Mouse (Mus musculus): ENCODE measurements around the gene Caln1. TPM values are rescaled to one million over a fixed set of nuclear protein-coding genes. Genes with fewer than 3 reads are reported as not detected.

Caln1 gene
- polyA plus RNA-seq, 1 experiment from 2014 or later = 38.4 TPM

GRCm38 (mm10) chr5:130395142-130395541 is 25.9 kb downstream of the Caln1 start:
- Histone ChIP-seq H3K27ac (replicated peaks) (0 out of 2 replicates have a peak overlapping the region, but pooled peaks have one; percentile 2), H3K9ac (no peak overlapping the region), H3K27me3 (no peaks in the 10 kb centered on the region), H3K4me3 (no peak overlapping the region), H3K36me3 (no peaks in the 10 kb centered on the region), H3K4me2 (no peak overlapping the region), H3K9me3 (no peaks in the 10 kb centered on the region), H3K4me1 (replicated peaks) (peaks cover 10% of the 10 kb centered on the region)
- no peak for ATAC-seq (ENCODE audit: low FRiP score, low read depth)
- 69% methylated on average over 6 of the region's 6 CpGs for WGBS

DNA sequence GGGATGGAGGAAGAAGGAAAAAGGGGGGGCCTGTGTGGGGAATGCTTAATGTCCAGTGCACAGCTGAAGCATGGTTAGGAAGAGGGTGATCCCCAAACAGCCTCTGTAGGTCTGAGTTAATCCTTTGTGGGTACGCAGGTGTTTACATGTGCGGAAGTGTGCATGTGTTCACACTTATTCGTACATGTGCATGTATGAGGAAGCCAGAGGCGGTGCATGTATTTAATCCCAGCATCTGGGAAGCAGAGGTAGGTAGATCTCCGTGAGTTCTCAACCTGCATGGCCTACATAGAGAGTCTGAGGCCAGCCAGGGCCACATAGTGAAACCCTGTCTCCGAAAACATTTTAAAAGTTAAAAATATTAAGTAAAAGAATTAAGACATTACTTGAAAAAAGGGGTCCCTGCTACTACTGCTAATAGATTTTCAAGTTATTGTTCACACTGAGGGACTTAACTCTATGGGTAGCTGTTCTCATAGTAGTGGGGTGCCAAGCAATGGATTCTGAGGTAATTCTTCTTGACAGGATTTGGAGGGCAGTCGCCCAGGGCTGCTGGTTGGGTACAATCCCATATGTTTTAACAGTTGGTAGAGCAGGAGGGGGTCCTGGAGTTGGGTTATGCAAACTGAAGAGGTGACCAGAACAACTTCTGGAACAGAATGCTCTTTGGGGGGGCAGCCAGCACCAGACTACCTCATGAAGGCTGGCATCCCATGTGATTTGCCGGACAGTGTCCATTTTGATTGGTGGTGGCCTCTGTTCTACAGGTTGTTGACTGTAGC is 31.1 kb downstream of the Caln1 start:
- Histone ChIP-seq H3K27ac (replicated peaks) (no peak overlapping the region), H3K4me1 (replicated peaks) (no peaks in the 10 kb centered on the region), H3K9ac (no peak overlapping the region), H3K36me3 (no peaks in the 10 kb centered on the region), H3K27me3 (no peaks in the 10 kb centered on the region), H3K4me3 (no peak overlapping the region), H3K4me2 (no peak overlapping the region), H3K9me3 (no peaks in the 10 kb centered on the region)
- WGBS = 96% methylated on average over 8 of the region's 8 CpGs
- no peak for ATAC-seq (ENCODE audit: low FRiP score, low read depth)

GRCm38 (mm10) chr5:130405201-130405600 is 35.9 kb downstream of the Caln1 start:
- Histone ChIP-seq H3K4me3 (no peak overlapping the region), H3K4me1 (replicated peaks) (no peaks in the 10 kb centered on the region), H3K27ac (replicated peaks) (no peak overlapping the region), H3K27me3 (no peaks in the 10 kb centered on the region), H3K36me3 (no peaks in the 10 kb centered on the region), H3K9me3 (no peaks in the 10 kb centered on the region), H3K4me2 (no peak overlapping the region), H3K9ac (no peak overlapping the region)
- no peak for ATAC-seq (ENCODE audit: low FRiP score, low read depth)
- 46% methylated on average over 1 of the region's 1 CpGs for WGBS

- no peaks in the 10 kb centered on the region for H3K36me3 ChIP-seq
- H3K4me3 ChIP-seq = no peak overlapping the region
- H3K4me2 ChIP-seq = no peak overlapping the region
- 94% methylated on average over 6 of the region's 6 CpGs for WGBS
- H3K27me3 ChIP-seq = no peaks in the 10 kb centered on the region
- H3K9me3 ChIP-seq = 0 out of 2 replicates have a peak, but pooled peaks cover 3% of the 10 kb centered on the region
- H3K9ac ChIP-seq = no peak overlapping the region
- no peak for ATAC-seq (ENCODE audit: low FRiP score, low read depth)
- H3K27ac ChIP-seq (replicated peaks) = no peak overlapping the region
- no peaks in the 10 kb centered on the region for H3K4me1 ChIP-seq (replicated peaks)
Observed at GRCm38 (mm10) chr5:130409706-130410105, 40.5 kb downstream of the Caln1 start.

- Histone ChIP-seq H3K4me2 (no peak overlapping the region), H3K36me3 (no peaks in the 10 kb centered on the region), H3K9me3 (0 out of 2 replicates have a peak, but pooled peaks cover 3% of the 10 kb centered on the region), H3K9ac (no peak overlapping the region), H3K4me3 (no peak overlapping the region), H3K27ac (replicated peaks) (no peak overlapping the region), H3K27me3 (no peaks in the 10 kb centered on the region), H3K4me1 (replicated peaks) (no peaks in the 10 kb centered on the region)
- no peak for ATAC-seq (ENCODE audit: low FRiP score, low read depth)
- 91% methylated on average over 17 of the region's 17 CpGs for WGBS
Observed at GRCm38 (mm10) chr5:130411516-130411915, 42.3 kb downstream of the Caln1 start.

- Histone ChIP-seq H3K4me3 (no peak overlapping the region), H3K4me2 (peak overlapping the region; percentile 98), H3K36me3 (no peaks in the 10 kb centered on the region), H3K9ac (no peak overlapping the region), H3K27ac (replicated peaks) (no peak overlapping the region), H3K27me3 (peaks cover 17% of the 10 kb centered on the region), H3K4me1 (replicated peaks) (peaks cover 26% of the 10 kb centered on the region), H3K9me3 (no peaks in the 10 kb centered on the region)
- 25% methylated on average over 6 of the region's 6 CpGs for WGBS
- no peak for ATAC-seq (ENCODE audit: low FRiP score, low read depth)
Observed at GRCm38 (mm10) chr5:130447438-130447837, 78.2 kb downstream of the Caln1 start.

DNA sequence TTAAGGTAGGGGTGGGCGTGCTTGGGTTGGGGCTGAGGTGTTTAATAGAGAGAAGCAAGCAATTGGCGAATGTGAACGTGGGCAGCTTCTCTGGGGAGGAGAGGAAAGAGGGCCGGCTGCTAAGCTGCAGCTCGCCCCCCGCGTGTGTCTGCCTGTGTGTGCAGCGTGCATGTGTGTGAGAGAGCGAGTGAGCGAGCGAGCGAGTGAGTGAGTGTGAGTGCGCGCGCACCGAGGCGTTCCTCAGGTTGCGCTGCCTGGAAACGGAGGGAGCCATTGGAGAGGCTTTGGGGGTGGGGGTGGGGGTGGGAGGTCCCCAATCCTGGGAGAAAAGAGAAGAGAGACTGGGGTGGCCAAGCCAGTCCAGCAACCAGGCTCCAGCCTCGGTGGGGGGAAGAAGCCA is 79.2 kb downstream of the Caln1 start:
- Histone ChIP-seq H3K36me3 (no peaks in the 10 kb centered on the region), H3K9ac (peak overlapping the region; percentile 74), H3K27me3 (peaks cover 17% of the 10 kb centered on the region), H3K4me3 (peak overlapping the region; percentile 68), H3K9me3 (no peaks in the 10 kb centered on the region), H3K4me1 (replicated peaks) (peaks cover 26% of the 10 kb centered on the region), H3K4me2 (peak overlapping the region; percentile 98), H3K27ac (replicated peaks) (peak overlapping the region; percentile 82)
- peak; percentile 36 for ATAC-seq (ENCODE audit: low FRiP score, low read depth)
- under 1% methylated on average over 20 of the region's 20 CpGs for WGBS

DNA sequence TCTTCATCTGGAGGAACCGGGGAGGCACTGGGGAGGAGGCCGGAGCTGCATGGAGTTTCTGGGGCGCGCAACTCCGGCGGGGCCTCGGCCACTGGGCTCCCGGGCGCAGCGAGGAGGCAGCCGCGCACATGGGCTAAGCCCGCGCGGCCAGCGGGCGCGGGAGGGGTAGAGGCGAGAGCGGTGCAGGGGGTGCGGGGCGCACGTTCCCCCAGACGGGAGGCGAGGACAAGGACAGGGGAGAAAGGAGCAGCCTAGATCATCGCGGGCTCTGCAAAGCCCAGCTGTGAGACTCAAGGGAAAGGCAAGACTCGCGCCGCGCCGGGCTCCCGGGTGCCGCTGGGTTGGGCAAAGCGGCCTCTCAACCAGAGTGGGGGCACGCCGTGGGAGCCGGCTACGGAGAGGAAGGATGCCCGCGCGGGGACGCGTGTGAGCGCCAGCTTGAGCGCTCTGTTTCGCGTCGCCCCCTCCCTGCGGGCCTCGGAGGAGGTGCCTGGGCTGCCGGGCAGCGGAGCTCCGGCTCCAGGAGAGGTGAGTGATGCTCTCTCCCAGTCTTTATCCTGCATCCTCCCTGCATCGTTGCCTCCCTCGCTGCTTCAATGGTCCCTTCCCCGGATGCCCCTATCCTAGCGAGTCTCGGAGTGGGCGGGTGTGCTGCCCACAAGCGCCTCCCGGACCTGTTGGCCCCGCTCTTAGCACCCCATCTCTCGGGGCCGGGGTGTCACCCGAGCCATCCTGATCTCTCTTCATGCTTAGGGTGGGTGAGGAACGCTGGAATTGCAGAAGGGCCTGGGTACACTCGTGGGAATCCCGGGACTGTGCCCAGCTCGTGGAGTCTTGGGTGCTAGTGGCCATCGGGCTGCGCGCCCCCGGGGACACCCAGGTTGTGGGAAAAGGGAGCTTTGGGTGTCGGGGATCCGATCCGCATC is 79.9 kb downstream of the Caln1 start:
- Histone ChIP-seq H3K27ac (replicated peaks) (peak overlapping the region; percentile 82), H3K27me3 (peaks cover 17% of the 10 kb centered on the region), H3K9ac (peak overlapping the region; percentile 74), H3K9me3 (no peaks in the 10 kb centered on the region), H3K4me2 (peak overlapping the region; percentile 98), H3K4me1 (replicated peaks) (peaks cover 26% of the 10 kb centered on the region), H3K4me3 (peak overlapping the region; percentile 68), H3K36me3 (no peaks in the 10 kb centered on the region)
- peak; percentile 76 for ATAC-seq (ENCODE audit: low FRiP score, low read depth)
- under 1% methylated on average over 77 of the region's 77 CpGs for WGBS

- Histone ChIP-seq H3K36me3 (no peaks in the 10 kb centered on the region), H3K9ac (peak overlapping the region; percentile 74), H3K4me2 (peak overlapping the region; percentile 98), H3K27me3 (peaks cover 17% of the 10 kb centered on the region), H3K27ac (replicated peaks) (no peak overlapping the region), H3K4me1 (replicated peaks) (peaks cover 26% of the 10 kb centered on the region), H3K9me3 (no peaks in the 10 kb centered on the region), H3K4me3 (peak overlapping the region; percentile 68)
- WGBS = 6% methylated on average over 14 of the region's 14 CpGs
- ATAC-seq (ENCODE audit: low FRiP score, low read depth) = no peak
Observed at GRCm38 (mm10) chr5:130450031-130450541, 80.8 kb downstream of the Caln1 start.

GRCm38 (mm10) chr5:130458076-130458475 is 88.8 kb downstream of the Caln1 start:
- 89% methylated on average over 7 of the region's 7 CpGs for WGBS
- Histone ChIP-seq H3K4me3 (no peak overlapping the region), H3K27ac (replicated peaks) (no peak overlapping the region), H3K27me3 (no peaks in the 10 kb centered on the region), H3K9ac (no peak overlapping the region), H3K36me3 (no peaks in the 10 kb centered on the region), H3K4me1 (replicated peaks) (no peaks in the 10 kb centered on the region; the same call in 1 of the 2 replicates), H3K4me2 (no peak overlapping the region), H3K9me3 (no peaks in the 10 kb centered on the region)
- ATAC-seq (ENCODE audit: low FRiP score, low read depth) = no peak

DNA sequence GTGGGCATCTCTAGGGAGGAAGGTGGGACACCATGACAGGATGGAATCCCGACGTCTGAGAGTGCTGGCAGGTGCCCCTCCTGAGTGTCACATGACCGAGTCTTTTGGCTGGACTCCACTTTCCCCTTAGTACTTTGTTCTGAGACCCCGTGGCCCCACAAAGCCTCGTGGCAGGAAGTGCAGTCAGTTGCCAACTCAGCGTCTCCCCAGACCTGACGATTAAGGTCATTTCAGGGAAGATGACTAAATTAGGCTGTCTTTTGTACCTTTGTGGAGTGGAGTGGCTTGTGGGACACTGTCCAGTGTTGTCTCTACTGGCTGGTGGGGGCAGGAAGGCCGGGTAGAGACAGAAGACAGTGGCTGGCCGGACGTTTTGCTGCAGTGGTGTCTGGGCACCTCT is 103.0 kb downstream of the Caln1 start:
- Histone ChIP-seq H3K4me3 (no peak overlapping the region), H3K27ac (replicated peaks) (no peak overlapping the region), H3K4me2 (no peak overlapping the region), H3K4me1 (replicated peaks) (no peaks in the 10 kb centered on the region), H3K27me3 (no peaks in the 10 kb centered on the region), H3K9ac (no peak overlapping the region), H3K36me3 (no peaks in the 10 kb centered on the region), H3K9me3 (no peaks in the 10 kb centered on the region)
- WGBS = 74% methylated on average over 10 of the region's 10 CpGs
- ATAC-seq (ENCODE audit: low FRiP score, low read depth) = no peak

GRCm38 (mm10) chr5:130474876-130475275 is 105.6 kb downstream of the Caln1 start:
- Histone ChIP-seq H3K36me3 (no peaks in the 10 kb centered on the region), H3K9ac (no peak overlapping the region), H3K4me2 (no peak overlapping the region), H3K4me3 (no peak overlapping the region), H3K27ac (replicated peaks) (no peak overlapping the region), H3K9me3 (no peaks in the 10 kb centered on the region), H3K27me3 (no peaks in the 10 kb centered on the region), H3K4me1 (replicated peaks) (no peaks in the 10 kb centered on the region)
- 86% methylated on average over 6 of the region's 6 CpGs for WGBS
- ATAC-seq (ENCODE audit: low FRiP score, low read depth) = no peak
